Mouse (Mus musculus) cortical plate, adult 2 months (tissue): ENCODE data around the gene 4933411K16Rik.

Experiments used
- CTCF ChIP-seq: fragments of 200-500 bp; IDR thresholded peaks from 2 replicates; pipeline ENCODE4 v1.5.1; 2011; ENCODE audit warnings: mild to moderate bottlenecking, control low read depth, low read length; ENCODE audit not compliant: insufficient read depth; ENCODE audit errors: extremely low read depth
- POLR2A ChIP-seq: fragments of 200-500 bp; IDR thresholded peaks from 2 replicates; pipeline ENCODE4 v1.6.1; 2011; ENCODE audit warnings: mild to moderate bottlenecking, low read length, control low read depth; ENCODE audit not compliant: insufficient read depth; ENCODE audit errors: extremely low read depth

DNA sequence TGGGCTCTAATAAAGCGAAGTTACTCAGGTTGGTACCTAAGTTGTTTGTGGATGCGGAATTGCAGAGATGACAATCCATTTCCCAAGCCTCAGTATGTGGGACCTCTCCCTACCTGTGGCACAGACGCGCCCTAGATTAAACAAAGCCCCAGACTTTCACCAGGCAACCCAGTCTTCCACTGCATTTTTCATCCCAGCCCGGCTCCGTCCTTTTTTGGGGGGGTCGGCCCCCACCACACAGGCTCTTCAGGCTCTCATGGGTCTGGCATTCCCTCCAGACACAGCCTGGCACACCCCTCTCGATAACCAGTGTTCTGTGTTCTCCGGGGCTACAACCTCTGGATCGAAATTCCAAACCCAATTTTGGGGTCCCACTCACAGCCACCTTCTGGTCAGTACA is 33.6 kb downstream of the 4933411K16Rik start:
- TF ChIP-seq CTCF (no peak), POLR2A (no peak)
